Mouse (Mus musculus): ENCODE measurements around the gene 1700007K13Rik. TPM values are rescaled to one million over a fixed set of nuclear protein-coding genes. Genes with fewer than 3 reads are reported as not detected.

1700007K13Rik gene
- polyA plus RNA-seq, 1 experiment from 2014 or later = 3.1 TPM

- Histone ChIP-seq H3K36me3 (peaks cover 39% of the 10 kb centered on the region), H3K4me1 (replicated peaks) (peaks cover 23% of the 10 kb centered on the region), H3K4me2 (peak within 1 kb of the TSS; percentile 86), H3K4me3 (peak within 1 kb of the TSS; percentile 97), H3K9ac (peak within 1 kb of the TSS; percentile 96), H3K27ac (peak within 1 kb of the TSS; percentile 55; the same call in 1 of the 2 replicates), H3K27me3 (peaks cover 13% of the 10 kb centered on the region; the same call in 1 of the 2 replicates), H3K9me3 (peaks cover 3% of the 10 kb centered on the region; the same call in 1 of the 2 replicates)
- ATAC-seq (ENCODE audit: low FRiP score) = peak; percentile 86
- under 1% methylated on average over 52 of the region's 52 CpGs for WGBS
These were observed 1.8 kb upstream of the 1700007K13Rik start, which contains the start of gene Mrps2 for GRCm38 (mm10) chr2:28467860-28468485. TSS of gene Mrps2 (plus strand) at chr2:28468066.

GRCm38 (mm10) chr2:28464919-28465318, 1.2 kb downstream of the 1700007K13Rik start:
- Histone ChIP-seq H3K4me2 (no peak overlapping the region), H3K4me1 (replicated peaks) (peaks cover 23% of the 10 kb centered on the region), H3K9ac (no peak overlapping the region), H3K4me3 (no peak overlapping the region), H3K36me3 (peaks cover 9% of the 10 kb centered on the region), H3K27ac (no peak overlapping the region), H3K27me3 (peaks cover 13% of the 10 kb centered on the region; the same call in 1 of the 2 replicates), H3K9me3 (no peaks in the 10 kb centered on the region)
- ATAC-seq (ENCODE audit: low FRiP score) = no peak
- 73% methylated on average over 9 of the region's 9 CpGs for WGBS

DNA sequence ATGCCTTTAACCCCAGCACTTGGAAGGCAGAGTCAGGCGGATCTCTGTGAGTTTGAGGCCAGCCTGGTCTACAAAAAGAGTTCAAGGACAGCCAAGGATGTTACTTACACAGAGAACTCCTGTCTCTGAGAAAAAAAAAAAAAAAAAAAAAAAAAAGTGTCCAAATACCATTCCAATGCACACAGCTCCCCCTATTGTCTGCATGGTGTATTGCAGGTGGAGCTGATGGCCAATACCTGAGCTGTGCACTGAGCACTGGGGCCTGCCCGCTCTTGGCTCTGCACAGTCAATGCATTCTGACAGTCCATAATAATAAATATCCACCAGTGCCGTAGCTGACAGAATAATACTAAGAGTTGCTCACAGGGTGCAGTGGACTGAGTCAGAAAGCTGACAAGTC, 2.2 kb downstream of the 1700007K13Rik start:
- no peak for ATAC-seq (ENCODE audit: low FRiP score)
- no peak overlapping the region for H3K27ac ChIP-seq
- 33% methylated on average over 3 of the region's 3 CpGs for WGBS

GRCm38 (mm10) chr2:28456616-28457015, 9.5 kb downstream of the 1700007K13Rik start:
- 75% methylated on average over 1 of the region's 1 CpGs for WGBS
- no peak for ATAC-seq (ENCODE audit: low FRiP score)
- peaks cover 38% of the 10 kb centered on the region for H3K36me3 ChIP-seq

More for the DNA sequence above, 2.2 kb downstream of the 1700007K13Rik start:
- Histone ChIP-seq H3K9me3 (no peaks in the 10 kb centered on the region), H3K4me2 (no peak overlapping the region), H3K36me3 (no peaks in the 10 kb centered on the region), H3K4me3 (no peak overlapping the region), H3K4me1 (replicated peaks) (peaks cover 17% of the 10 kb centered on the region), H3K9ac (no peak overlapping the region), H3K27me3 (peaks cover 13% of the 10 kb centered on the region; the same call in 1 of the 2 replicates)

DNA sequence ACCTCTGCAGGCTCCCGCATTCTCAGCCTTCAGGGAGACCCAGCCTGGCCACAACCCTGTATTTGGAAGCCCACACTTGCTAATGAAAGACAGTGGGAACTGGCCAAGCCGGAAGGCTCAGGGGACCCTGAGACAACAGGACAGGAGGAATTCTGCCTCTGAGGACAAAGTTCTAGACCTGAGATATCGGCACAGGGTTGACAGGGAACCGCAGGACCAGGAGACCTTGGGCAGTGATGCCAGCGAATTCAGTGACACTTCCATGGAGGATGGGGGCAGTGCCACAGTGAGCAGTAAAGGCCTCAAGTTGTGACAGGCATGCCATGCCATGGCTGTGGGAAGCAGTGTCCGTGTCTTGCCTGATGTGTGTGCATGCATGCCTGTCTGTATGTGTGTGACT, 12.6 kb downstream of the 1700007K13Rik start:
- Histone ChIP-seq H3K27ac (no peak overlapping the region), H3K4me2 (no peak overlapping the region), H3K4me3 (no peak overlapping the region), H3K27me3 (no peaks in the 10 kb centered on the region), H3K4me1 (replicated peaks) (no peaks in the 10 kb centered on the region), H3K36me3 (peaks cover 61% of the 10 kb centered on the region), H3K9me3 (no peaks in the 10 kb centered on the region), H3K9ac (no peak overlapping the region)
- ATAC-seq (ENCODE audit: low FRiP score) = no peak
- WGBS = 91% methylated on average over 6 of the region's 6 CpGs

More at GRCm38 (mm10) chr2:28456616-28457015, 9.5 kb downstream of the 1700007K13Rik start:
- no peak overlapping the region for H3K4me3 ChIP-seq
- no peak overlapping the region for H3K9ac ChIP-seq
- no peaks in the 10 kb centered on the region for H3K4me1 ChIP-seq (replicated peaks)
- H3K27me3 ChIP-seq = no peaks in the 10 kb centered on the region
- H3K9me3 ChIP-seq = no peaks in the 10 kb centered on the region
- no peak overlapping the region for H3K4me2 ChIP-seq
- no peak overlapping the region for H3K27ac ChIP-seq

DNA sequence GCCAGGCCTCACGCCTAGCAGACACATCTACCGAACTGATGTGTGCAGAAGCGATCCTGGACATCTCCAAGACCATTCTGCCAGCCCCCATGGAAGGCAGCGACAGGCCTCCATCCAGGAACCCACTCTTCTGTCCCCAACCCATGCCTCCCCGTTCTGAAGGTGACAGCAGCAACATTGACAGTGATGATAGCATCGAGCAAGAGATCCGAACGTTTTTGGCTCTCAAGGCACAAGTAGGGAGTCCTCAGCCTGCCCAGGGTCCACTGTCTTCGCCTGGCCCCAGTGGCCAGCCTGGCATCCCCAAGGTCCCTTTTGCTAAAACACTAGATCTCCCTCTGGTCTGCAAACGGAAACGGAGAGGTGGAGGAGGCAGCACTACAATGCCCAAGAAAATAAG, 14.5 kb downstream of the 1700007K13Rik start:
- H3K36me3 ChIP-seq = peaks cover 61% of the 10 kb centered on the region
- H3K9me3 ChIP-seq = no peaks in the 10 kb centered on the region
- H3K4me1 ChIP-seq (replicated peaks) = peaks cover 12% of the 10 kb centered on the region
- H3K4me3 ChIP-seq = no peak overlapping the region
- no peak overlapping the region for H3K27ac ChIP-seq
- ATAC-seq (ENCODE audit: low FRiP score) = no peak
- H3K27me3 ChIP-seq = no peaks in the 10 kb centered on the region
- H3K9ac ChIP-seq = no peak overlapping the region
- 94% methylated on average over 11 of the region's 11 CpGs for WGBS
- no peak overlapping the region for H3K4me2 ChIP-seq

DNA sequence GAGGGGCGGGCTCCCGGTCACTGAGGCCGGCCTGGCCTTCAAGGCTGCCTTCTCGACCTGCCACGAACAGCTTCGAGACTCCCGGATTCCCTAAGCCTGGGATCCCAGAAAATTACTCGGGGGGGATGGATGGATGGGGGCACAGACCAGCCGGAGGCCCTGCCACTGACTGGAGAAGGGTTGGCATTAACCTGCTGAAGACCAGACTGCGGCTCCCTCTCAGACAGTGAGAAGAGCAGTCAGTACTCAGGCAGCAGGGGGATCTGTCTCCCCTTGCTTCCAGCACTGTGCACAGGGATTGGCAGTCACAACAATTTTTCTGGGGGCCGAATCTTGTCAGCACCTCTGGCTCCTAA, 18.8 kb downstream of the 1700007K13Rik start:
- H3K27ac ChIP-seq = peak overlapping the region; percentile 89
- peaks cover 30% of the 10 kb centered on the region for H3K36me3 ChIP-seq
- no peaks in the 10 kb centered on the region for H3K9me3 ChIP-seq
- H3K27me3 ChIP-seq = no peaks in the 10 kb centered on the region
- H3K4me3 ChIP-seq = peak overlapping the region; percentile 77
- peak overlapping the region; percentile 86 for H3K4me2 ChIP-seq
- H3K9ac ChIP-seq = peak overlapping the region; percentile 91
- H3K4me1 ChIP-seq (replicated peaks) = peaks cover 21% of the 10 kb centered on the region
- 8% methylated on average over 11 of the region's 11 CpGs for WGBS
- ATAC-seq (ENCODE audit: low FRiP score) = peak; percentile 68

DNA sequence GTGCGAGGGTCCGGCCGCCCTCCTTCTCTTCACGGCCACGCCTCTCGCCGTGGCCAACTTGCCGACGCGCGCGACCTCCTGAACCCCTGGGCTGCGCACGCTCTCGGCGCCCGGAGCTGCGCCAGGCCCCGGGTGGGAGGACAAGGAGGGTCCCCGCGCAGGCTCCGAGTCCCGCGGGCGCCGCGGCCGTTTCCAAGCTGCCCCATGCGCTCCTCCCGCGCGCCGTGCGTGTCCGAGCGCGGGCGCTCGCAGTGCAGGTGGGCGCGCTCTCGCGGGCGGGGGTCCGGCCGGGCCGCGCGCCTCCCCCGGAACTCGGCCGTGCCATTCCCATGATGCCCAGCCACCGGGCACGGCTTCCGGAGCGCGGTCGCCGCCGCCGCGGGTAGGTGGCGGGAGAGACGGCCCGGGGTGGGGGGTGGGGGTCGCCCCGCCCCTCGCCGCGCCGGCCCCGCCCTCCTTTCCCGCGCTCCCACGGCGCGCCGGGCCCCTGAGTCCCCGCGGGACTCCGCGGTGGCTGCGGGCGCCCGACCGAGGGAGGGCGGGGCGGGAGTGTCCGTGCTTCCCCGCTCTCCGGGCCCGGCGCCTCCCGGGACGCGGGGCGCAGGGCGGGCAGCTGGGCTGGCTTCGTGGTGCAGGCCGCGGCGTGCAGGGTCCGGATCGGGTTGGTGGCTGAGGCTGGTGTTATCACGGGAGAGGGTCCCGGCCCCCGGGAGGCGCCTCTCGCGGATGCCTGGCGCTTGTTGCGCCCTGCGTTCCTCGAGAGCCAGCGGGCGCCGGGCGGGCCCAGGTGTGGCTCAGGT, 19.4 kb downstream of the 1700007K13Rik start, which contains the start of gene Ppp1r26:
TSS of gene Ppp1r26 (plus strand) at position 286 of the 800 bp plus-strand sequence.
- H3K4me1 ChIP-seq (replicated peaks) = peaks cover 21% of the 10 kb centered on the region
- H3K4me2 ChIP-seq = peak within 1 kb of the TSS; percentile 86
- ATAC-seq (ENCODE audit: low FRiP score) = peak; percentile 74
- under 1% methylated on average over 91 of the region's 118 CpGs for WGBS
- H3K27ac ChIP-seq = peak within 1 kb of the TSS; percentile 89
- H3K9ac ChIP-seq = peak within 1 kb of the TSS; percentile 91
- no peaks in the 10 kb centered on the region for H3K9me3 ChIP-seq
- H3K36me3 ChIP-seq = peaks cover 24% of the 10 kb centered on the region
- H3K4me3 ChIP-seq = peak within 1 kb of the TSS; percentile 77
- no peaks in the 10 kb centered on the region for H3K27me3 ChIP-seq

GRCm38 (mm10) chr2:28446181-28446514, 20.0 kb downstream of the 1700007K13Rik start:
- Histone ChIP-seq H3K4me3 (peak overlapping the region; percentile 77), H3K9me3 (no peaks in the 10 kb centered on the region), H3K9ac (peak overlapping the region; percentile 91), H3K4me1 (replicated peaks) (peaks cover 21% of the 10 kb centered on the region), H3K36me3 (peaks cover 18% of the 10 kb centered on the region), H3K27ac (peak overlapping the region; percentile 89), H3K4me2 (peak overlapping the region; percentile 86), H3K27me3 (no peaks in the 10 kb centered on the region)
- 3% methylated on average over 5 of the region's 5 CpGs for WGBS
- ATAC-seq (ENCODE audit: low FRiP score) = 0 out of 2 replicates have a peak, but pooled peaks have one; percentile 14

- Histone ChIP-seq H3K4me2 (no peak overlapping the region), H3K4me1 (replicated peaks) (peaks cover 21% of the 10 kb centered on the region), H3K27ac (no peak overlapping the region), H3K9me3 (no peaks in the 10 kb centered on the region), H3K27me3 (no peaks in the 10 kb centered on the region), H3K9ac (no peak overlapping the region), H3K36me3 (peaks cover 8% of the 10 kb centered on the region), H3K4me3 (no peak overlapping the region)
- ATAC-seq (ENCODE audit: low FRiP score) = no peak
- WGBS = 81% methylated on average over 4 of the region's 4 CpGs
These were observed 21.1 kb downstream of the 1700007K13Rik start for GRCm38 (mm10) chr2:28445082-28445481.

DNA sequence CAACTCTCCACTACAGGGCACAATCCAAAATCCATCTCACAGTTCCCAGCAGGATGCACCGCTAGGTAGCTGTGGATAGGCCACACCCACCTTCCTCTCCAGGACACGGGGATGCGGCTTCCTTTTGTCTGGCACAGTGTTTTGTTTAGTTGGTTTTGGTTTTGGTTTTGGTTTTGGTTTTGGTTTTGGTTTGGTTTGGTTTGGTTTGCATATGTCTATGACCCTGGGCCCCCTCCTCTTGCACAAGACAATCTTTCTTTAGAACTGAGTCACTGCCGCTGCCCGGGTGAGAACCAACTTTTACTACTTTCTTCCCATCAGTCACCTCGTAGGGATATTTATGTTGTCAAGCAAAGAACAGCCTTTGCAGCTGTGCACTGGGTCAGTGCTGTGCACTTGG, 25.3 kb downstream of the 1700007K13Rik start:
- no peak overlapping the region for H3K9ac ChIP-seq

DNA sequence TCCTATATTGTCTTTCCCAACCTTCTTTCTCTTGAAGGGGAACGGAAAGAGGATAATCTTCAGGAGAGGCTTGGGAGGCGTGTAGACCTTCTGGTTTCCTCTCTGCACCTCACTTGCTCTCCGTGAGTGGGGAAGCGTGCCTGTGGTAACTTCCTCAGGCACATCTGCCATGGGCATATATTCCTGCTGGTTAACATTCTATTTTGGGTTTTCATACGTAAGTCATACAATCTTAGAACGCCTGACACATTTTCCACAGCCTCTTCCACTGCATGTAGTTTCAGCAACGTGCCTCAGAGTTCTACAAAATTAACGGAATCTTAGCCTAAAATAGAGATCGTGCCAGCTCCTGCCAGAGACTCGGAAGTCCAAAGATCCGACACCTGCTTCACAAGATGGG, 30.7 kb downstream of the 1700007K13Rik start:
- Histone ChIP-seq H3K36me3 (no peaks in the 10 kb centered on the region), H3K4me1 (replicated peaks) (0 out of 2 replicates have a peak, but pooled peaks cover 2% of the 10 kb centered on the region), H3K4me3 (no peak overlapping the region), H3K27ac (no peak overlapping the region), H3K4me2 (no peak overlapping the region), H3K9me3 (no peaks in the 10 kb centered on the region), H3K9ac (no peak overlapping the region), H3K27me3 (no peaks in the 10 kb centered on the region)
- ATAC-seq (ENCODE audit: low FRiP score) = no peak
- WGBS = 92% methylated on average over 11 of the region's 11 CpGs

More for the DNA sequence above, 25.3 kb downstream of the 1700007K13Rik start:
- no peaks in the 10 kb centered on the region for H3K36me3 ChIP-seq
- no peak overlapping the region for H3K27ac ChIP-seq
- peaks cover 3% of the 10 kb centered on the region for H3K4me1 ChIP-seq (replicated peaks)
- H3K4me2 ChIP-seq = no peak overlapping the region
- no peak overlapping the region for H3K4me3 ChIP-seq
- 78% methylated on average over 6 of the region's 6 CpGs for WGBS
- ATAC-seq (ENCODE audit: low FRiP score) = no peak
- H3K27me3 ChIP-seq = no peaks in the 10 kb centered on the region
- no peaks in the 10 kb centered on the region for H3K9me3 ChIP-seq

Measured in hindbrain, embryonic 13.5 days (tissue).